Mouse (Mus musculus) stomach, postnatal 0 days (tissue): ENCODE measurements at regions not wholly inside any gene's neighbourhood (a gene's known extent, or its start where the extent isn't known, plus 50 kb on each side); places are given as distances from the start of the nearest gene placed in this dataset.

Experiments used
- CTCF ChIP-seq: IDR thresholded peaks from 2 replicates; pipeline ENCODE4 v1.5.1; 2016; ENCODE audit warnings: antibody characterized with exemption, low read depth, mild to moderate bottlenecking, moderate library complexity
- EP300 ChIP-seq: optimal IDR thresholded peaks from 2 replicates; pipeline ENCODE3; 2016; ENCODE audit warnings: antibody characterized with exemption

GRCm38 (mm10) chr5:51729771-51730170 is 162.2 kb upstream of the Ppargc1a start:
- TF ChIP-seq CTCF: no peak
- no peak for TF ChIP-seq EP300
